Mouse (Mus musculus): ENCODE data around the gene Parp16.

DNA sequence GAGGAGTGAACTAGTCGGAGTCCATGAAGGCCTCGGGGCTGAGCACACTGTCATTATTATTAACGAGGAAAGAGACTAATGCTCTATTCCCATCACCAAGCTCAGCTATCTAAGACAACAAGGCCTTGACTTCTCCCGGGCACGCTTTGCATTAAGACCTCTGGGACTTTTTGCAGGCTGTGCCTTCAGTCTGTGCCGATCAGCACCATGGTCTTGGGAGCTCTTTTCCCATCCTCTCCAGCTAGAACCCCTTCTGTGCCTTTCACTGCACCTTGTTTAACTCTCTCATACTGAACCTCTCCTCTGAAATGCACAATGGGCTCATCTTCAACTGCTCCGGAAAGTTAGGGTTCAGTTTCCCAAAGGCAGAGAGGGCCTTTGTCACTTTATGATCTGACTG, 4.8 kb upstream of the Parp16 start:
- TF ChIP-seq CTCF (IDR thresholded peaks at IDR 0.05; ENCODE audit: low read depth, low read length): no peak
- no peak for TF ChIP-seq POLR2A (IDR thresholded peaks at IDR 0.05; ENCODE audit: insufficient read depth, low read length)
